Mouse (Mus musculus) MEL (cell line): ENCODE results near the gene Nme4. TPM values are rescaled to one million over a fixed set of nuclear protein-coding genes. Genes with fewer than 3 reads are reported as not detected.
A peak's percentile ranks its signal among the peaks of the same experiment; 100 is the strongest.

ENCODE experiments used
- DNase-seq: peaks from one replicate; pipeline ENCODE4 v3.0.0; 2011; ENCODE audit warnings: low read depth, low spot score
- H3K27ac ChIP-seq: 2 replicates; pipeline ENCODE4 v1.5.1; 2012; ENCODE audit warnings: low read depth, mild to moderate bottlenecking, control low read depth, low read length, moderate library complexity; ENCODE audit not compliant: control insufficient read depth
- H3K27me3 ChIP-seq, 2 experiments: fragments of 150-350 bp in 1 of 2; sonication (generic) in 1 of 2; 2 replicates each; pipeline ENCODE4 v1.6.1; 2012; ENCODE audit warnings: low read length in 2 of 2, mild to moderate bottlenecking in 2 of 2, improper control_type of control experiment in 1 of 2, moderate library complexity in 1 of 2; ENCODE audit not compliant: insufficient read depth in 2 of 2, control insufficient read depth in 1 of 2
- H3K36me3 ChIP-seq, 2 experiments: 2 replicates each; pipeline ENCODE4 v1.6.1; 2012 to 2014; ENCODE audit warnings: low read length in 2 of 2, improper control_type of control experiment in 1 of 2, inconsistent platforms in 1 of 2, mild to moderate bottlenecking in 1 of 2; ENCODE audit not compliant: insufficient read depth in 2 of 2, control insufficient read depth in 1 of 2
- H3K4me1 ChIP-seq, 2 experiments: fragments of 150-350 bp in 1 of 2; sonication (generic) in 1 of 2; 2 replicates each; pipeline ENCODE4 v1.6.1; 2012; ENCODE audit warnings: low read length in 2 of 2, improper control_type of control experiment in 1 of 2, mild to moderate bottlenecking in 1 of 2; ENCODE audit not compliant: insufficient read depth in 2 of 2, control insufficient read depth in 1 of 2
- H3K4me3 ChIP-seq, 2 experiments: fragments of 150-350 bp in 1 of 2; sonication (generic) in 1 of 2; 2 replicates each; pipeline ENCODE4 v1.5.1; 2012; ENCODE audit warnings: low read depth in 2 of 2, low read length in 2 of 2, mild to moderate bottlenecking in 2 of 2, moderate library complexity in 2 of 2, control low read depth in 1 of 2, improper control_type of control experiment in 1 of 2; ENCODE audit not compliant: control insufficient read depth in 1 of 2, insufficient read depth in 1 of 2
- H3K79me2 ChIP-seq: 2 replicates; pipeline ENCODE4 v1.6.1; 2012; ENCODE audit warnings: mild to moderate bottlenecking, low read length, moderate library complexity; ENCODE audit not compliant: control insufficient read depth, poor library complexity, insufficient read depth
- H3K9ac ChIP-seq: 2 replicates; pipeline ENCODE4 v1.6.1; 2012; ENCODE audit warnings: low read depth, mild to moderate bottlenecking, control low read depth, low read length, moderate library complexity; ENCODE audit not compliant: control insufficient read depth, poor library complexity, severe bottlenecking
- H3K9me3 ChIP-seq: fragments of 150-350 bp; sonication (generic); replicated peaks from 2 replicates; pipeline ENCODE4 v1.6.1; 2012; ENCODE audit warnings: mild to moderate bottlenecking, low read length, improper control_type of control experiment, moderate library complexity; ENCODE audit not compliant: insufficient read depth
- CTCF ChIP-seq, 3 experiments: IDR thresholded peaks in 2 of 3; conservative IDR thresholded peaks in 1 of 3; 2 replicates each; pipeline ENCODE4 v1.5.1; 2011 to 2012; ENCODE audit warnings: low read length in 3 of 3, low read depth in 2 of 3, mild to moderate bottlenecking in 2 of 3, improper control_type of control experiment in 1 of 3, inconsistent platforms in 1 of 3, mixed read lengths in 1 of 3, moderate library complexity in 1 of 3; ENCODE audit not compliant: control insufficient read depth in 1 of 3, insufficient read depth in 1 of 3, poor library complexity in 1 of 3, severe bottlenecking in 1 of 3
- E2F4 ChIP-seq: IDR thresholded peaks from 2 replicates; pipeline ENCODE4 v1.6.1; 2011; ENCODE audit warnings: low read depth, low read length, improper control_type of control experiment, borderline replicate concordance
- ELF1 ChIP-seq: IDR thresholded peaks from 2 replicates; pipeline ENCODE4 v1.6.1; 2014; ENCODE audit warnings: low read depth, mild to moderate bottlenecking, inconsistent platforms, low read length, improper control_type of control experiment, moderate library complexity
- EP300 ChIP-seq, 2 experiments: IDR thresholded peaks; 2 replicates each; pipeline ENCODE4 v1.6.1; 2011; ENCODE audit warnings: improper control_type of control experiment in 2 of 2, low read length in 2 of 2, low read depth in 1 of 2, mild to moderate bottlenecking in 1 of 2
- HCFC1 ChIP-seq: IDR thresholded peaks from 2 replicates; pipeline ENCODE4 v1.6.1; 2012; ENCODE audit warnings: low read depth, mild to moderate bottlenecking, inconsistent platforms, low read length, improper control_type of control experiment, moderate library complexity
- JUND ChIP-seq: IDR thresholded peaks from 2 replicates; pipeline ENCODE4 v1.6.1; 2011; ENCODE audit warnings: low read depth, mild to moderate bottlenecking, improper control_type of control experiment, low read length
- KAT2A ChIP-seq: conservative IDR thresholded peaks from 2 replicates; pipeline ENCODE4 v1.6.1; 2012; ENCODE audit warnings: low read depth, low read length, improper control_type of control experiment, inconsistent platforms
- MAZ ChIP-seq: IDR thresholded peaks from 2 replicates; pipeline ENCODE4 v1.6.1; 2012; ENCODE audit warnings: low read depth, mild to moderate bottlenecking, inconsistent platforms, low read length, improper control_type of control experiment
- MXI1 ChIP-seq: IDR thresholded peaks from 2 replicates; pipeline ENCODE4 v1.6.1; 2011; ENCODE audit warnings: mild to moderate bottlenecking, low read depth, low read length, improper control_type of control experiment
- MYB ChIP-seq: IDR thresholded peaks from 2 replicates; pipeline ENCODE4 v1.6.1; 2011; ENCODE audit warnings: mild to moderate bottlenecking, low read depth, low read length, improper control_type of control experiment
- NRF1 ChIP-seq: IDR thresholded peaks from 2 replicates; pipeline ENCODE4 v1.6.1; 2014; ENCODE audit warnings: low read depth, mild to moderate bottlenecking, inconsistent platforms, low read length, improper control_type of control experiment, moderate library complexity; ENCODE audit not compliant: poor library complexity, insufficient read depth, severe bottlenecking
- RCOR1 ChIP-seq: IDR thresholded peaks from 2 replicates; pipeline ENCODE4 v1.6.1; 2012; ENCODE audit warnings: low read depth, mild to moderate bottlenecking, inconsistent platforms, low read length, improper control_type of control experiment
- TAL1 ChIP-seq: IDR thresholded peaks from 2 replicates; pipeline ENCODE4 v1.6.1; 2012; ENCODE audit warnings: mild to moderate bottlenecking, inconsistent platforms, low read length, moderate library complexity, mixed read lengths
- USF1 ChIP-seq: IDR thresholded peaks from 2 replicates; pipeline ENCODE4 v1.6.1; 2014; ENCODE audit warnings: low read depth, mild to moderate bottlenecking, inconsistent platforms, low read length, improper control_type of control experiment, moderate library complexity
- USF2 ChIP-seq, 2 experiments: IDR thresholded peaks; 2 replicates each; pipeline ENCODE4 v1.6.1; 2011 to 2012; ENCODE audit warnings: improper control_type of control experiment in 2 of 2, low read length in 2 of 2, borderline replicate concordance in 1 of 2, inconsistent platforms in 1 of 2, low read depth in 1 of 2, mild to moderate bottlenecking in 1 of 2; ENCODE audit not compliant: insufficient read depth in 1 of 2
- ZMIZ1 ChIP-seq: IDR thresholded peaks from 2 replicates; pipeline ENCODE4 v1.6.1; 2012; ENCODE audit warnings: low read depth, mild to moderate bottlenecking, inconsistent platforms, low read length, improper control_type of control experiment, moderate library complexity
- polyA plus RNA-seq, 2 experiments: library from polyadenylated mRNA; stranded (reverse) in 1 of 2; unstranded in 1 of 2; fragments of >175 nt in 1 of 2; fragments of >200 nt in 1 of 2; gene quantifications; 2 replicates each; pipeline versions ENCODE4 v1.2.1 to v1.2.4; 2012; ENCODE audit warnings: low replicate concordance in 2 of 2, low read depth in 1 of 2; ENCODE audit not compliant: insufficient read length in 2 of 2, insufficient read depth in 1 of 2, missing spikeins in 1 of 2
- total RNA-seq: library from RNA; depleted of rRNA; stranded (reverse); fragments of 300-350 nt; gene quantifications from 2 replicates; pipeline ENCODE4 v1.2.3, GENCODE M21; 2012

The Nme4 gene
- total and polyA plus RNA-seq, 3 experiments: 115 to 430 (median 125) TPM

DNA sequence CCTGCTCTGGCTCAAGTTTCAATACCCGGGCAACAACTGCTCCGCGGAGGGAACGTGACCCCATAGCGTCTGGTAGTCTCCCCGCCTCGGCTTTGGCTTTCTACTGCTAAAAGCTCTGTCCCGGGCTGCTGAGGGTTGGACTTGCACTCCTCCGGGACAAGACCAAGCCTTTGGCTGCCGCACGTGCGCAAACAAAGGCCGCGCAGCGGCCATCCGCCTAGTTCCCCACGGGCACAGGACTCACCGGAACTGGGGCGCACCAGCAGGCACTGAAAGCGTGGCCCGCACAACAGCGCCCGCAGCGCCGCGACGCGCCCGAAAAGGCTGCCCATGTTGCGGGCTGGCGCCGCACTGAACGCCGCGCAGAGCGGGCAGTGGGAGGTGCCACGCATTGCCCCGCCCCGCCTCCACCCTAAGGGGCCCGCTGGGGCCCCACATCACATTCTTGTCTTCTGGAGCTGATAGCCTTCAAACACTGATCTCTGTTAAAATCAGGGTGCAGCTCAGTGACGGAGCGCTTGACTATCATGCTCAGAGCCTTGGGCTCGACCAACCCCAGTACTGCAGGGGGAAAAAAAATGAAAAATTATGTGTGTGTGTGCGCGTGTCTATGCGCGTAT, at the start of gene Nme4 (continued):
- TF ChIP-seq RCOR1: peak; percentile 60
- TF ChIP-seq KAT2A: peak; percentile 20; the same call in 1 of the 2 replicates
- TF ChIP-seq JUND: no peak
- no peak for TF ChIP-seq TAL1

DNA sequence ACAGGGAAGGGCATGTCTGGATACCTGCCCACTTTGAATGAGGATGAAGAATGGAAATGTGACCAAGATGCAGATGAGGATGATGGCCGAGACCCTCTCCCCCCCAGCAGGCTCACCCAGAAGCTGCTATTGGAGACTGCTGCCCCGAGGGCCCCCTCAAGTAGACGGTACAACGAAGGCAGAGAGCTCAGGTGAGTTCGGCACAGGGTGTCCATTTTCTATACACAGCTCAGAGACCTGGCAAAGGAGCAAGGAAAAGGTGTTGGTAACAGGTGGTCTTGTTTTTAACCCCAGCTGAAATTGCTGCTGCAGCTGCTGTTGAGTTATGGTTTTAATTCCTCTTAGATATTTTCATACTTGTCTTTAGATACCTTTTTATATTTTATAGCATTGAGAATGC, 48.0 kb upstream of the Nme4 start:
- Histone ChIP-seq H3K27me3 (no peaks in the 10 kb centered on the region), H3K4me3 (no peak overlapping the region), H3K27ac (no peak overlapping the region), H3K79me2 (peaks cover 73% of the 10 kb centered on the region), H3K4me1 (peaks cover 3 to 4% of the 10 kb centered on the region in 2 experiments; a peak in 2 of 4 replicates), H3K9ac (no peak overlapping the region), H3K9me3 (no peaks in the 10 kb centered on the region), H3K36me3 (peaks cover 13 to 20% of the 10 kb centered on the region in 2 experiments)
- DNase-seq: no peak
- TF ChIP-seq USF1 (no peak), MYB (no peak), CTCF (IDR thresholded peaks at IDR 0.05 in 2 of 3, conservative IDR thresholded peaks at IDR 0.05 in 1 of 3; ENCODE audit: control insufficient read depth in 1 of 3, insufficient read depth in 1 of 3, low read depth in 2 of 3, low read length in 3 of 3, poor library complexity in 1 of 3, severe bottlenecking in 1 of 3) (no peak), MAZ (no peak), EP300 (IDR thresholded peaks at IDR 0.05; ENCODE audit: low read depth in 1 of 2, low read length in 2 of 2) (no peak), E2F4 (no peak)

DNA sequence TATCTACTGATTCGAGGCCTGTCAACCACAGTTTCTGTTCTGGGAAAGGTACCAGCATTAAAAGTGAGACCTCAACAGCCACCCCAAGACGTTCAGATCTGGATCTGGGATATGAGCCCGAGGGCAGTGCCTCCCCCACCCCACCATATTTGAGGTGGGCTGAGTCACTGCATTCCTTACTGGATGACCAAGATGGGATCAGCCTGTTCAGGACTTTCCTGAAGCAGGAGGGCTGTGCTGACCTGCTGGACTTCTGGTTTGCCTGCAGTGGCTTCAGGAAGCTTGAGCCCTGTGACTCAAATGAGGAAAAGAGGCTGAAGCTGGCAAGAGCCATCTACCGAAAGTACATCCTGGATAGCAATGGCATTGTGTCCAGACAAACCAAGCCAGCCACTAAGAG, 47.4 kb upstream of the Nme4 start:
- Histone ChIP-seq H3K9me3 (no peaks in the 10 kb centered on the region), H3K79me2 (peaks cover 72% of the 10 kb centered on the region), H3K36me3 (peaks cover 13 to 17% of the 10 kb centered on the region in 2 experiments), H3K27me3 (no peaks in the 10 kb centered on the region), H3K27ac (no peak overlapping the region), H3K4me1 (peaks cover 4 to 5% of the 10 kb centered on the region in 2 experiments; a peak in 3 of 4 replicates), H3K9ac (no peak overlapping the region)
- no peak for TF ChIP-seq USF2 (IDR thresholded peaks at IDR 0.05; ENCODE audit: borderline replicate concordance in 1 of 2, insufficient read depth in 1 of 2, low read depth in 1 of 2, low read length in 2 of 2)
- TF ChIP-seq, all 39 proteins: peak for 0
- no peak for DNase-seq
- no peak overlapping the region for H3K4me3 ChIP-seq

DNA sequence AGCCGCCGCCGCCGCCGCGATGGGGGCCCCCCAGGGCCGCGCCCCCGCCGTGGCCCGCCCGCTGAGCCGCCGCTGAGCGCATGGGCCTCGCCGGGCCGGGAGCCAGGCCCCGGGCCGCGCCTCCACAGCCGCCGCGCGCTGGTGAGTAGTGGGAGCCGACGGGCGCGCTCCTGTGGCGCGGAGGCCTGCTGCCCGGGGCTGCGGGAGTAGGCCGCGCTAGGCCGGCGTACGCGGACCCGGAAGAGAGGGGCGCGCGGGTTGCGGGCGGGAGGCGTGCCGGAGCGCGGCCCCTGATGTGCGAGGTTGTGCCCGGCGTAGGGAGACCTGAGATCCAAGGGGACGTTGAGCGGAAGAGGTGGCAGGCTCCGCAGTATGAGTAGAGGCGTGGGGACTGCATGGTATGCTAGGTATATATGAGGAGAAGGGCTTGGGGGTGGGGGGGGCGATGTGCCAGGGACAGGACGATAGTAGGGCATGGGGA, 43.5 kb upstream of the Nme4 start:
- Histone ChIP-seq H3K9me3 (no peaks in the 10 kb centered on the region), H3K27ac (peak overlapping the region; percentile 72), H3K4me1 (peaks cover 4 to 8% of the 10 kb centered on the region in 2 experiments), H3K4me3 (peak overlapping the region; percentile 94 to 97), H3K36me3 (peaks cover 8 to 13% of the 10 kb centered on the region in 2 experiments), H3K79me2 (peaks cover 45% of the 10 kb centered on the region), H3K9ac (peak overlapping the region; percentile 90), H3K27me3 (no peaks in the 10 kb centered on the region)
- DNase-seq: peak; percentile 60
- TF ChIP-seq ELF1 (peak; percentile 76), MXI1 (peak; percentile 57; the same call in 1 of the 2 replicates), ZMIZ1 (no peak), NRF1 (0 out of 2 replicates have a peak, but pooled peaks have one; percentile 6), HCFC1 (0 out of 2 replicates have a peak, but pooled peaks have one; percentile 34)
